Mouse (Mus musculus) limb, embryonic 12.5 days (tissue): ENCODE measurements around the gene St3gal3. TPM values are rescaled to one million over a fixed set of nuclear protein-coding genes. Genes with fewer than 3 reads are reported as not detected.
A peak's percentile ranks its signal among the peaks of the same experiment; 100 is the strongest.

Experiments used
- ATAC-seq: fragments of 200-750 bp; cut with Nextera tagmentation; 2 replicates; pipeline ENCODE4 v1.8.0; 2017; ENCODE audit warnings: low read depth, moderate TSS enrichment; ENCODE audit not compliant: insufficient number of reproducible peaks, insufficient read depth, low FRiP score, low TSS enrichment
- H3K27ac ChIP-seq: fragments of 300-500 bp; sonication (generic); 2 replicates; pipeline ENCODE4 v1.5.1; 2016; ENCODE audit warnings: mild to moderate bottlenecking, moderate library complexity
- H3K27me3 ChIP-seq: fragments of 300-500 bp; sonication (generic); 2 replicates; pipeline ENCODE4 v1.6.1; 2016; ENCODE audit warnings: mild to moderate bottlenecking, moderate library complexity
- H3K36me3 ChIP-seq: fragments of 300-500 bp; sonication (generic); 2 replicates; pipeline ENCODE4 v1.6.1; 2016; ENCODE audit warnings: mild to moderate bottlenecking, moderate library complexity
- H3K4me1 ChIP-seq: fragments of 300-500 bp; sonication (generic); replicated peaks from 2 replicates; pipeline ENCODE4 v1.6.1; 2016
- H3K4me2 ChIP-seq: fragments of 300-500 bp; sonication (generic); 2 replicates; pipeline ENCODE4 v1.6.1; 2016; ENCODE audit warnings: mild to moderate bottlenecking, moderate library complexity
- H3K4me3 ChIP-seq: fragments of 300-500 bp; sonication (generic); replicated peaks from 2 replicates; pipeline ENCODE4 v1.5.1; 2016; ENCODE audit warnings: mild to moderate bottlenecking
- H3K9ac ChIP-seq: fragments of 300-500 bp; sonication (generic); replicated peaks from 2 replicates; pipeline ENCODE4 v1.6.1; 2016; ENCODE audit warnings: mild to moderate bottlenecking, moderate library complexity
- H3K9me3 ChIP-seq: fragments of 300-500 bp; sonication (generic); 2 replicates; pipeline ENCODE4 v1.6.1; 2016; ENCODE audit warnings: mild to moderate bottlenecking, moderate library complexity
- WGBS: fragments of 180-500 bp; shearing (Covaris S2); methylation state at CpG from one replicate; pipeline ENCODE4 v1.1.7; 2016; 5-methylcytosine and 5-hydroxymethylcytosine counted together
- polyA plus RNA-seq: library from polyadenylated mRNA; unstranded; fragments of >200 nt; fragmentation: Nextera tagmentation; extraction: Ambion mirVana; gene quantifications from 2 replicates; pipeline ENCODE4 v1.2.1, GENCODE M21; 2016

The St3gal3 gene
- polyA plus RNA-seq, 1 experiment from 2014 or later = 12.1 TPM

GRCm38 (mm10) chr4:117946639-117947305 is 187.9 kb downstream of the St3gal3 start:
- Histone ChIP-seq H3K36me3 (peaks cover 29% of the 10 kb centered on the region), H3K4me1 (peaks cover 14% of the 10 kb centered on the region), H3K4me2 (no peak overlapping the region), H3K27ac (no peak overlapping the region), H3K4me3 (no peak overlapping the region), H3K9me3 (no peaks in the 10 kb centered on the region), H3K27me3 (no peaks in the 10 kb centered on the region), H3K9ac (no peak overlapping the region)
- no peak for ATAC-seq
- 82% methylated on average over 11 of the region's 11 CpGs for WGBS

- Histone ChIP-seq H3K9ac (no peak overlapping the region), H3K27ac (no peak overlapping the region), H3K4me2 (no peak overlapping the region), H3K9me3 (no peaks in the 10 kb centered on the region), H3K27me3 (no peaks in the 10 kb centered on the region), H3K36me3 (peaks cover 34% of the 10 kb centered on the region), H3K4me3 (no peak overlapping the region), H3K4me1 (peaks cover 14% of the 10 kb centered on the region)
- 8% methylated on average over 5 of the region's 5 CpGs for WGBS
- ATAC-seq = no peak
Measured at GRCm38 (mm10) chr4:117943317-117943716, 191.4 kb downstream of the St3gal3 start.

- 94% methylated on average over 5 of the region's 5 CpGs for WGBS
- H3K9me3 ChIP-seq = no peaks in the 10 kb centered on the region
- no peak for ATAC-seq
- H3K4me2 ChIP-seq = no peak overlapping the region
- H3K27me3 ChIP-seq = no peaks in the 10 kb centered on the region
- H3K4me1 ChIP-seq = no peaks in the 10 kb centered on the region
- H3K27ac ChIP-seq = no peak overlapping the region
- peaks cover 44% of the 10 kb centered on the region for H3K36me3 ChIP-seq
- no peak overlapping the region for H3K9ac ChIP-seq
- no peak overlapping the region for H3K4me3 ChIP-seq
Measured at GRCm38 (mm10) chr4:117936964-117937363, 197.8 kb downstream of the St3gal3 start.

DNA sequence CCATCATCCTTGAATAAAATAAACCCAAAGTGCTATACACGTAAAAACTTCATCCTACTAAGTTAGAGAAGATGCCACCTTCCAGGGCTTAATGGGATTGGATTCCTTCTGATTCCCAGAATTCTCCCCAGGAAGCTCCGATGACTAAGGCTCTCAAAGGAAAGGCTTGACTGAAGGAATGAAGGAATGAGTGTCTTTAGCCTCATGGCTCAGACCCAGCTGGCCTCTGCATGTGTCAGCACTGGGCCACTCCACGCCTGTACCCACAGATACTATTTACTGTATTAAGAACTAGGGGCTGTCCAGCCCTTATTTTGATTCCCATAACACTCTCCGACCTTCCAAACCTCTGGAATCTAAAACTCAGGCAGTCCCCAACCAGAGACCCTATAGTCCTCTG is 200.6 kb downstream of the St3gal3 start:
- Histone ChIP-seq H3K36me3 (peaks cover 32% of the 10 kb centered on the region), H3K4me2 (no peak overlapping the region), H3K9ac (no peak overlapping the region), H3K27ac (no peak overlapping the region), H3K9me3 (no peaks in the 10 kb centered on the region), H3K4me3 (no peak overlapping the region), H3K27me3 (no peaks in the 10 kb centered on the region), H3K4me1 (peaks cover 11% of the 10 kb centered on the region)
- no peak for ATAC-seq
- WGBS = 90% methylated on average over 4 of the region's 4 CpGs

DNA sequence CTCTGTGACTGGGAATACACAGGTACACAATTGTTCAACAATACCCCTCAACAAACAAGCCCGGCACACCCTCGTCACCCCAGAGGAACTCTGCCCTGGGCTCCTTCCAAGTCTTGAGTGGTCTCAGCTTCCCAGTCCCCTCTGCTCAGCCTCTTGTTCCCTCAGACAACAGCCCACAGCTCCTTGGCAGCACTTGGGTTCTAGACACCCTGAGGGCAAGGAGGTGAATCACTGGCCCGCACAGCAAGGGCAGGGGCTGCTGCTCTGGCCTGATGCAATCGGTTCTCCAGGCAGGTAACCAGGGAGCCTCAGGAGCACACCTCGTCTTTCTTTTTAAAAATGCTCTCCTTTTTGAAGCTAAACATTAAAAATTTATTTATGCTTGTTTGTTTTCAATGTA is 201.5 kb downstream of the St3gal3 start:
- ATAC-seq = no peak
- Histone ChIP-seq H3K9me3 (no peaks in the 10 kb centered on the region), H3K27me3 (0 out of 2 replicates have a peak, but pooled peaks cover 2% of the 10 kb centered on the region), H3K9ac (no peak overlapping the region), H3K4me2 (no peak overlapping the region), H3K36me3 (peaks cover 29% of the 10 kb centered on the region), H3K4me3 (no peak overlapping the region), H3K27ac (no peak overlapping the region), H3K4me1 (peaks cover 19% of the 10 kb centered on the region)
- WGBS = 85% methylated on average over 5 of the region's 5 CpGs

GRCm38 (mm10) chr4:117929391-117929881 is 205.3 kb downstream of the St3gal3 start, which contains the start of gene Artn:
TSS of gene Artn (minus strand) at chr4:117929763.
- H3K4me2 ChIP-seq = peak within 1 kb of the TSS; percentile 97
- peaks cover 39% of the 10 kb centered on the region for H3K27me3 ChIP-seq
- H3K36me3 ChIP-seq = peaks cover 23% of the 10 kb centered on the region
- peak within 1 kb of the TSS; percentile 49 for H3K4me3 ChIP-seq
- peak; percentile 41; the same call in 1 of the 2 replicates for ATAC-seq
- peak within 1 kb of the TSS; percentile 64 for H3K9ac ChIP-seq
- H3K27ac ChIP-seq = peak within 1 kb of the TSS; percentile 82
- WGBS = under 1% methylated on average over 33 of the region's 33 CpGs
- no peaks in the 10 kb centered on the region for H3K9me3 ChIP-seq
- H3K4me1 ChIP-seq = peaks cover 40% of the 10 kb centered on the region

DNA sequence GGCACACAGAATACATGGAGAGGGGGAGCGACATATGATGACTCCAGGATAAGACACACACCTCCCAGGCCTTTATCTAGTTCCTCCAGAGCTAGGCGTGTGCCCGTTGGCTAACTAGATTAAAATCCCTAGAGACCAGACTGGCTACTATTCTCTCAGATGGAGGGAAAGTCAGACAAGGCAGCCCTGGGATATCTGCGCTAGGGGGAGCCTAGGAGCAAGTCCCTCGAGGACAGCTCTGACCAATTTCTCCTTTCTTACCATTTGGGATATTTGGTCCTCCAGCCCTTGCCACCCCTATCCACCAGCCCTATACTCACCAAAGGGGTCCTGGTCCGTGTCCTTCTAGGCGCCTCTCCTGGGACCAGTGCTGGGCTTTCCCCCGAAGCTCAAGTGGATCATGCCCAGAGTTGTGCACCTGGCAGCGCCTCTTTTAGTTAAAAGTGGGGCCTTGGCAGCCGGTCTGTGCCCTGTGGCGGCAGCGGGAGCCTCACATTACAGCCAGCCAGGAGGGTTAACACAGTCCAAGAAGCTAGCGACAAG is 205.9 kb downstream of the St3gal3 start:
- WGBS = 1% methylated on average over 13 of the region's 13 CpGs
- peak; percentile 21; the same call in 1 of the 2 replicates for ATAC-seq
- Histone ChIP-seq H3K9ac (peak overlapping the region; percentile 64), H3K27ac (peak overlapping the region; percentile 82), H3K4me2 (peak overlapping the region; percentile 97), H3K4me3 (peak overlapping the region; percentile 49), H3K27me3 (peaks cover 46% of the 10 kb centered on the region), H3K9me3 (no peaks in the 10 kb centered on the region), H3K36me3 (peaks cover 23% of the 10 kb centered on the region), H3K4me1 (peaks cover 40% of the 10 kb centered on the region)

- no peak; the same call in 1 of the 2 replicates for ATAC-seq
- peak overlapping the region; percentile 97 for H3K4me2 ChIP-seq
Measured at GRCm38 (mm10) chr4:117928234-117928633, 206.5 kb downstream of the St3gal3 start.

GRCm38 (mm10) chr4:117926545-117927482 is 207.9 kb downstream of the St3gal3 start:
- Histone ChIP-seq H3K9me3 (no peaks in the 10 kb centered on the region), H3K36me3 (peaks cover 12% of the 10 kb centered on the region; the same call in 1 of the 2 replicates), H3K4me3 (peak overlapping the region; percentile 49), H3K9ac (peak overlapping the region; percentile 63), H3K27ac (no peak overlapping the region), H3K4me1 (peaks cover 40% of the 10 kb centered on the region), H3K4me2 (peak overlapping the region; percentile 97), H3K27me3 (peaks cover 49% of the 10 kb centered on the region)
- ATAC-seq = no peak
- WGBS = 1% methylated on average over 71 of the region's 71 CpGs

More at GRCm38 (mm10) chr4:117928234-117928633, 206.5 kb downstream of the St3gal3 start:
- H3K9me3 ChIP-seq = no peaks in the 10 kb centered on the region
- H3K4me3 ChIP-seq = peak overlapping the region; percentile 49
- H3K36me3 ChIP-seq = peaks cover 23% of the 10 kb centered on the region
- H3K27me3 ChIP-seq = peaks cover 47% of the 10 kb centered on the region
- peaks cover 40% of the 10 kb centered on the region for H3K4me1 ChIP-seq
- peak overlapping the region; percentile 31; the same call in 1 of the 2 replicates for H3K27ac ChIP-seq
- H3K9ac ChIP-seq = no peak overlapping the region
- WGBS = 7% methylated on average over 6 of the region's 6 CpGs

DNA sequence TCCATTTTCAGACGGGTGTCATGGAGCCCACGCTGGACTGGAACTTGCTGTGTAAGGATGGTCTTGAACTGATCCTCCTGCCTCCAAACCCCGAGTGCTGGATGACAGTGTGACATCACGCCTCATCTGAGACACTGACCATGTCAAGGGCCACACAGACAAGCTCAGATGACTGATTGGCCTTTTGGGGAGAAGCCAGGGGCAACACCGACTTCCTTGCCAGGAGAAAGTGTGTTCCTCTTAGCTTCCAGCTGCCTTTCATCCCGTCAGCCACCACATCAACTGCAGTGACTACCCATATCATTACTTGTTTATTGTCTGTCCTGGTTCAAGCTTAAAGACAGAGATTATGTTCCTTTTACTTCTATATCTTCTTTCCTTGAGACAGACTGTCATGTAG is 209.8 kb downstream of the St3gal3 start:
- Histone ChIP-seq H3K36me3 (peaks cover 9% of the 10 kb centered on the region; the same call in 1 of the 2 replicates), H3K9me3 (no peaks in the 10 kb centered on the region), H3K27ac (no peak overlapping the region), H3K27me3 (peaks cover 51% of the 10 kb centered on the region), H3K9ac (no peak overlapping the region), H3K4me2 (no peak overlapping the region), H3K4me1 (peaks cover 36% of the 10 kb centered on the region), H3K4me3 (no peak overlapping the region)
- ATAC-seq = no peak
- 56% methylated on average over 6 of the region's 6 CpGs for whole genome bisulfite sequencing

DNA sequence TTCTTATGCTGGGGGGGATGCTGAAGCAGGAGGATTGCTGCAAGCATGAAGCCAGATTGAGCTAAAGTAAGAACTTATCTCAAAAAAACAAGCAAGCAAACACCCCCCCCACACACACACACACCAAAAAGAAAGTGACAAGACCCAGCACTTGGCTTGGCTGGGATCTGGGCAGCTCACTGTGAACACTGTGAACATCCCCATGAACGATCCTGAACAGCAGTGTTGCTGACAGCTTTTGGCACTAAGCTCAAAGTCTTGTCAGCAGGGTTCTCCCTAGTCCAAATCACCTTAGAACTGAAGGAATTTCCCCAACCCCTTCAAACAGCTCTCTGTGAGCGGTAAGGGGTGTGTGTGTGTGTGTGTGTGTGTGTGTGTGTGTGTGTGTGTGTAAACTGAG is 211.3 kb downstream of the St3gal3 start:
- ATAC-seq = no peak
- Histone ChIP-seq H3K9ac (no peak overlapping the region), H3K4me1 (peaks cover 23% of the 10 kb centered on the region), H3K4me3 (no peak overlapping the region), H3K27ac (no peak overlapping the region), H3K36me3 (peaks cover 9% of the 10 kb centered on the region; the same call in 1 of the 2 replicates), H3K9me3 (no peaks in the 10 kb centered on the region), H3K4me2 (no peak overlapping the region), H3K27me3 (peaks cover 51% of the 10 kb centered on the region)
- WGBS = 61% methylated on average over 2 of the region's 2 CpGs
